ENCODE assay signal across 7 mouse cellular contexts in genomic region chr1:162183438-162183837, GRCm38 (mm10).
DNase-seq lines count a peak whose midpoint lies in the region; ATAC-seq and TF ChIP-seq lines count a peak whose summit lies in the region.

No protein-coding gene starts in this region.

- no peak for ATAC-seq in heart, embryonic 16.5 days (replicated peaks; ENCODE audit: extremely low read depth, insufficient read depth, low FRiP score)
- no peak; the same call in 1 of the 2 replicates for ATAC-seq in midbrain, embryonic 13.5 days

- no peaks in the 10 kb centered on the region for H3K36me3 ChIP-seq in heart, embryonic 16.5 days (ENCODE audit: control insufficient read depth, insufficient read depth)
- no peaks in the 10 kb centered on the region for H3K36me3 ChIP-seq in midbrain, embryonic 13.5 days
- no peaks in the 10 kb centered on the region for H3K36me3 ChIP-seq in midbrain, embryonic 10.5 days
- H3K36me3 ChIP-seq in myocyte (ENCODE audit: control insufficient read depth, insufficient read depth) = no peaks in the 10 kb centered on the region

- H3K9me3 ChIP-seq in heart, embryonic 16.5 days (replicated peaks; ENCODE audit: control insufficient read depth, low read length) = no peaks in the 10 kb centered on the region
- H3K9me3 ChIP-seq in midbrain, embryonic 13.5 days = no peaks in the 10 kb centered on the region
- H3K9me3 ChIP-seq in midbrain, embryonic 10.5 days (replicated peaks) = no peaks in the 10 kb centered on the region

- no peaks in the 10 kb centered on the region for H3K79me2 ChIP-seq in myocyte (ENCODE audit: control insufficient read depth, insufficient read depth)

- WGBS in heart, embryonic 16.5 days = 60% methylated on average over 3 of the region's 3 CpGs
- 65% methylated on average over 3 of the region's 3 CpGs for WGBS in midbrain, embryonic 13.5 days
- 81% methylated on average over 3 of the region's 3 CpGs for WGBS in midbrain, embryonic 10.5 days

- 0 out of 2 replicates have a peak, but pooled peaks have one; percentile 16 for TF ChIP-seq POLR2A in embryonic fibroblast, embryonic 13.5 days (IDR thresholded peaks at IDR 0.05; ENCODE audit: low read depth, low read length)
- no peak for TF ChIP-seq POLR2A in myocyte (IDR thresholded peaks at IDR 0.05; ENCODE audit: insufficient read length, low read depth)

- no peak overlapping the region; the same call in 1 of the 2 replicates for H3K9ac ChIP-seq in heart, embryonic 16.5 days (ENCODE audit: low read length)
- no peak overlapping the region for H3K9ac ChIP-seq in midbrain, embryonic 13.5 days (replicated peaks)

- no peak overlapping the region for H3ac ChIP-seq in myocyte (ENCODE audit: control insufficient read depth, insufficient read length)

- H3K27ac ChIP-seq in heart, embryonic 16.5 days (ENCODE audit: low read length) = peak overlapping the region; percentile 77
- H3K27ac ChIP-seq in midbrain, embryonic 13.5 days = 0 out of 2 replicates have a peak overlapping the region, but pooled peaks have one; percentile 67
- H3K27ac ChIP-seq in midbrain, embryonic 10.5 days (replicated peaks) = no peak overlapping the region
- peak overlapping the region; percentile 98 for H3K27ac ChIP-seq in embryonic fibroblast, embryonic 13.5 days (ENCODE audit: insufficient read depth, low read length)

- DNase-seq in heart, adult 18-20 months = no peak
- no peak for DNase-seq in midbrain, embryonic 10.5 days (ENCODE audit: low spot score)
- no peak for DNase-seq in adrenal gland, adult (ENCODE audit: inconsistent age in 2 of 2, low spot score in 1 of 2)

- H3K4me3 ChIP-seq in heart, embryonic 16.5 days (ENCODE audit: low read length) = no peak overlapping the region
- no peak overlapping the region for H3K4me3 ChIP-seq in midbrain, embryonic 13.5 days (replicated peaks)
- H3K4me3 ChIP-seq in midbrain, embryonic 10.5 days = no peak overlapping the region
- H3K4me3 ChIP-seq in embryonic fibroblast, embryonic 13.5 days (ENCODE audit: insufficient read depth, low read length) = no peak overlapping the region
- H3K4me3 ChIP-seq in myocyte = no peak overlapping the region

- no peak overlapping the region for H3K4me2 ChIP-seq in heart, embryonic 16.5 days (ENCODE audit: low read depth, low read length)
- H3K4me2 ChIP-seq in midbrain, embryonic 13.5 days (replicated peaks) = no peak overlapping the region
- peak overlapping the region; percentile 56 for H3K4me2 ChIP-seq in myocyte (ENCODE audit: low read depth)

- no peaks in the 10 kb centered on the region for H3K27me3 ChIP-seq in heart, embryonic 16.5 days (ENCODE audit: control insufficient read depth, insufficient read depth, low read length)
- no peaks in the 10 kb centered on the region for H3K27me3 ChIP-seq in midbrain, embryonic 13.5 days
- no peaks in the 10 kb centered on the region for H3K27me3 ChIP-seq in midbrain, embryonic 10.5 days (ENCODE audit: low read depth, poor library complexity, severe bottlenecking)
- no peaks in the 10 kb centered on the region for H3K27me3 ChIP-seq in myocyte (ENCODE audit: control insufficient read depth, insufficient read depth, insufficient read length)

- H3K4me1 ChIP-seq in heart, embryonic 16.5 days (ENCODE audit: control insufficient read depth, insufficient read depth, low read length) = peaks cover 43% of the 10 kb centered on the region
- peaks cover 30% of the 10 kb centered on the region for H3K4me1 ChIP-seq in midbrain, embryonic 13.5 days (replicated peaks)
- H3K4me1 ChIP-seq in midbrain, embryonic 10.5 days = peaks cover 25% of the 10 kb centered on the region
- peaks cover 35% of the 10 kb centered on the region for H3K4me1 ChIP-seq in embryonic fibroblast, embryonic 13.5 days (ENCODE audit: control insufficient read depth, insufficient read depth, low read length)

- no peak for TF ChIP-seq CTCF in embryonic fibroblast, embryonic 13.5 days (IDR thresholded peaks at IDR 0.05; ENCODE audit: borderline replicate concordance, insufficient read depth, low read length)

TF ChIP-seq in myocyte, 11 proteins besides CTCF, POLR2A, EP300 and RAD21:
- TF ChIP-seq MYOD1 (IDR thresholded peaks at IDR 0.05; ENCODE audit: control insufficient read depth in 1 of 3, insufficient read length in 2 of 3, low read depth in 2 of 3) = no peak
- no peak for TF ChIP-seq TCF12 (IDR thresholded peaks at IDR 0.05; ENCODE audit: insufficient read depth, poor library complexity, severe bottlenecking)
- no peak for TF ChIP-seq CEBPB (IDR thresholded peaks at IDR 0.05; ENCODE audit: insufficient read depth, poor library complexity, severe bottlenecking)
- no peak for TF ChIP-seq TCF3 (IDR thresholded peaks at IDR 0.05; ENCODE audit: insufficient read length, low read depth)
- no peak for TF ChIP-seq REST (IDR thresholded peaks at IDR 0.05; ENCODE audit: insufficient read depth, insufficient read length)
- no peak for TF ChIP-seq E2F4 (IDR thresholded peaks at IDR 0.05; ENCODE audit: insufficient read depth)
